ENCODE assay signal across 9 mouse cellular contexts in the genomic region with DNA sequence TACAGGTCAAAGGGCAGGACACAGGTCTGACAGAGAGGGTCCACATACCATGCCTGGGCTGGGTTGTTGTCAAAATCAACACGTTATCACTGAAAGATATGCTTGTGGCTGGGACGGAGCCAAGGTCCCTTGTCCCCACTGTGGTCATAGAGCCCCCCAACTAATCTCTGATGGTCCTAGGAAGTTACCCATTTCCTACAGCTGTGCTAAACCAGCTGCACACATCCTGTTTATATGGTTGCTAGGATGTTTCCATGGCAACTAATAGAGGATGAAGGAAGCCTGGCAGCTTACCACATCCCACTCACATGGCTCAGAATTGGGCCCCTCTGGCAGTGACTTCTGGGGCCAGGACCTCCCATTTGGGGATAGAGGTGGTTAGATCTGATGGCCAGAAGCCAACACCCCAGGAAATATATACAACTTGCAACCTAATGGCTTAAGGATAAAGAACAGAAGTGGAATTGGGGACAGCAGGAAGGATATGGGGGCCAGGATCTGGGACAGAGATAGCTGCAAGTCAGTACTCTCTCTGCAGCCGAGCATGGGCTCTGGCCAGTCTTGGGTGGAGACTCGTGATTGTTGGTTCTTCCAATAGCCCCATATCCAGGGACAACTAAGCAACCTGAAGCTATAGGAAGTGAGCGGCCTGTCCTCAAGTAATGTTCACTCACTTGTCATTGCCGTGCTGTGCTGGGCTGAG. TPM values are rescaled to one million over a fixed set of nuclear protein-coding genes. Genes with fewer than 3 reads are reported as not detected.
DNase-seq lines count a peak whose midpoint lies in the region; ATAC-seq and TF ChIP-seq lines count a peak whose summit lies in the region.
"Had no signal": no experiment of that assay in that cellular context is flagged by ENCODE, and none has a peak within 500 bp of the region (broad histone marks: within the 10 kb centered on the region; RNA-seq: fewer than 3 reads in every experiment).

No protein-coding gene starts in this region.

- H3K27me3 ChIP-seq in lung, embryonic 14.5 days (ENCODE audit: insufficient read depth, low read length) = no peaks in the 10 kb centered on the region
- H3K27me3 ChIP-seq in heart, embryonic 13.5 days (replicated peaks) = peaks cover 48% of the 10 kb centered on the region
- 0 out of 2 replicates have a peak, but pooled peaks cover 8% of the 10 kb centered on the region for H3K27me3 ChIP-seq in limb, embryonic 13.5 days
- no peaks in the 10 kb centered on the region; the same call in 1 of the 2 replicates for H3K27me3 ChIP-seq in neural tube, embryonic 14.5 days (ENCODE audit: control insufficient read depth, insufficient read depth, low read length)

- H3K9ac ChIP-seq in lung, embryonic 14.5 days = no peak overlapping the region
- no peak overlapping the region for H3K9ac ChIP-seq in heart, embryonic 13.5 days
- H3K9ac ChIP-seq in limb, embryonic 13.5 days = no peak overlapping the region
- no peak overlapping the region for H3K9ac ChIP-seq in neural tube, embryonic 14.5 days (replicated peaks; ENCODE audit: low read depth, low read length)

- no peak overlapping the region for H3K4me3 ChIP-seq in lung, embryonic 14.5 days (ENCODE audit: low read depth, low read length)
- H3K4me3 ChIP-seq in lung, adult 2 months (replicated peaks; ENCODE audit: extremely low read depth, low read depth, low read length) = no peak overlapping the region
- no peak overlapping the region for H3K4me3 ChIP-seq in heart, embryonic 13.5 days
- H3K4me3 ChIP-seq in limb, embryonic 13.5 days = no peak overlapping the region
- no peak overlapping the region for H3K4me3 ChIP-seq in neural tube, embryonic 14.5 days (ENCODE audit: low read depth, low read length)

- 0 out of 2 replicates have a peak, but pooled peaks cover 10% of the 10 kb centered on the region for H3K4me1 ChIP-seq in lung, embryonic 14.5 days (ENCODE audit: insufficient read depth)
- 0 out of 2 replicates have a peak, but pooled peaks cover 6% of the 10 kb centered on the region for H3K4me1 ChIP-seq in lung, adult 2 months (ENCODE audit: control insufficient read depth, insufficient read depth, low read length)
- H3K4me1 ChIP-seq in heart, embryonic 13.5 days = peaks cover 20% of the 10 kb centered on the region
- peaks cover 14% of the 10 kb centered on the region for H3K4me1 ChIP-seq in limb, embryonic 13.5 days
- H3K4me1 ChIP-seq in neural tube, embryonic 14.5 days (ENCODE audit: control insufficient read depth, insufficient read depth, low read length) = peaks cover 28% of the 10 kb centered on the region

- H3K4me2 ChIP-seq in lung, embryonic 14.5 days = no peak overlapping the region
- H3K4me2 ChIP-seq in heart, embryonic 13.5 days = no peak overlapping the region
- H3K4me2 ChIP-seq in limb, embryonic 13.5 days (replicated peaks) = no peak overlapping the region
- no peak overlapping the region for H3K4me2 ChIP-seq in neural tube, embryonic 14.5 days (ENCODE audit: low read depth, low read length)

- DNase-seq in lung, embryonic 14.5 days = peak; percentile 88
- DNase-seq in lung, adult 2 months = no peak
- DNase-seq in urinary bladder, postnatal 14 days (ENCODE audit: low spot score) = no peak
- no peak for DNase-seq in layer of hippocampus, adult 18-20 months (ENCODE audit: low spot score in 2 of 2)
- DNase-seq in adrenal gland, postnatal 25 days = no peak

- no peaks in the 10 kb centered on the region for H3K9me3 ChIP-seq in lung, embryonic 14.5 days (ENCODE audit: low read depth, low read length)
- H3K9me3 ChIP-seq in heart, embryonic 13.5 days = no peaks in the 10 kb centered on the region
- H3K9me3 ChIP-seq in limb, embryonic 13.5 days = no peaks in the 10 kb centered on the region
- H3K9me3 ChIP-seq in neural tube, embryonic 14.5 days (ENCODE audit: control insufficient read depth, low read length) = no peaks in the 10 kb centered on the region

- no peak overlapping the region for H3K27ac ChIP-seq in lung, embryonic 14.5 days (ENCODE audit: low read depth)
- 0 out of 2 replicates have a peak overlapping the region, but pooled peaks have one; percentile 9 for H3K27ac ChIP-seq in heart, embryonic 13.5 days (replicated peaks)
- no peak overlapping the region for H3K27ac ChIP-seq in limb, embryonic 13.5 days
- H3K27ac ChIP-seq in neural tube, embryonic 14.5 days (ENCODE audit: low read depth, low read length) = no peak overlapping the region

- H3K36me3 ChIP-seq in lung, embryonic 14.5 days (ENCODE audit: insufficient read depth) = no peaks in the 10 kb centered on the region
- no peaks in the 10 kb centered on the region for H3K36me3 ChIP-seq in heart, embryonic 13.5 days
- H3K36me3 ChIP-seq in limb, embryonic 13.5 days = no peaks in the 10 kb centered on the region
- H3K36me3 ChIP-seq in neural tube, embryonic 14.5 days (ENCODE audit: control insufficient read depth, insufficient read depth, low read length) = no peaks in the 10 kb centered on the region

- TF ChIP-seq POLR2A in lung, adult 2 months (IDR thresholded peaks at IDR 0.05; ENCODE audit: borderline replicate concordance, extremely low read depth, low read depth, low read length) = no peak

- ATAC-seq in lung, embryonic 14.5 days (ENCODE audit: insufficient read depth) = peak; percentile 86
- ATAC-seq in heart, embryonic 13.5 days (ENCODE audit: extremely low read depth, insufficient number of reproducible peaks, low FRiP score, low TSS enrichment) = peak; percentile 38; the same call in 1 of the 2 replicates
- ATAC-seq in limb, embryonic 13.5 days (ENCODE audit: low FRiP score, low read depth) = peak; percentile 26; the same call in 1 of the 2 replicates
- ATAC-seq in neural tube, embryonic 14.5 days (ENCODE audit: low read depth) = peak; percentile 57; the same call in 1 of the 2 replicates
- ATAC-seq: Patski had no signal

- TF ChIP-seq CTCF in lung, embryonic 14.5 days (IDR thresholded peaks at IDR 0.05; ENCODE audit: low read depth) = no peak
- no peak for TF ChIP-seq CTCF in lung, adult 2 months (IDR thresholded peaks at IDR 0.05; ENCODE audit: insufficient read depth, low read length)

- 48% methylated on average over 6 of the region's 6 CpGs for WGBS in lung, embryonic 14.5 days
- 37% methylated on average over 6 of the region's 6 CpGs for whole genome bisulfite sequencing in lung, adult 2 months
- WGBS in heart, embryonic 13.5 days = 48% methylated on average over 6 of the region's 6 CpGs
- 56% methylated on average over 6 of the region's 6 CpGs for WGBS in limb, embryonic 13.5 days
- 58% methylated on average over 6 of the region's 6 CpGs for WGBS in neural tube, embryonic 14.5 days

RNA-seq across cellular contexts. Expression of a gene that starts 43.6 kb away (rescaled TPM):
- polyA plus RNA-seq in lung, embryonic 14.5 days (2014; fragmentation: Nextera tagmentation; extraction: Ambion mirVana) = 24.5 and 27.8 TPM in 2 replicates
- polyA plus RNA-seq in lung, adult 2 months (2012; rRNA removed) = 12.9 and 14.1 TPM in 2 replicates
- polyA plus RNA-seq in heart, embryonic 13.5 days (2015; fragmentation: Nextera tagmentation; extraction: Ambion mirVana) = 20.7 and 21.1 TPM in 2 replicates
- polyA plus RNA-seq in limb, embryonic 13.5 days (2015; fragmentation: Nextera tagmentation; extraction: Ambion mirVana) = 31.1 and 31.8 TPM in 2 replicates
- polyA plus RNA-seq in neural tube, embryonic 14.5 days (2014; fragmentation: Nextera tagmentation; extraction: Ambion mirVana) = 23.6 and 27.9 TPM in 2 replicates
- total RNA-seq in layer of hippocampus, adult 18-20 months (2021) = 10 to 100 TPM; 14.0 to 14.4 TPM
- total RNA-seq in adrenal gland, postnatal 25 days (2021) = 3.7 and 5.0 TPM in 2 replicates

Comparison
In these comparisons a context has a peak if more than half of its experiments do, and no peak if none do; other contexts are left out.
1. ATAC-seq: peak in every context shown above with its lines; median percentile 86 in lung, embryonic 14.5 days; 57 in neural tube, embryonic 14.5 days; 38 in heart, embryonic 13.5 days; 26 in limb, embryonic 13.5 days.